Mouse (Mus musculus): Measurements from ENCODE around the gene Gm5726.
"Not testable (repeated sequence)": the region's sequence is repeated elsewhere in the genome, so short reads cannot be mapped to it uniquely, and the experiment has no call there.

Gm5726 gene

GRCm38 (mm10) chr7:20545657-20546056, at the start of gene Gm5726:
TSS of gene Gm5726 (minus strand) at chr7:20545757.
- DNase-seq (ENCODE audit: low spot score in 2 of 2), result not testable (repeated sequence)

- DNase-seq (ENCODE audit: low spot score in 2 of 2), result not testable (repeated sequence)
These were observed 30.6 kb upstream of the Gm5726 start, which contains the start of gene Gm4141 for GRCm38 (mm10) chr7:20576141-20576540. TSS of gene Gm4141 (minus strand) at chr7:20576241.

DNA sequence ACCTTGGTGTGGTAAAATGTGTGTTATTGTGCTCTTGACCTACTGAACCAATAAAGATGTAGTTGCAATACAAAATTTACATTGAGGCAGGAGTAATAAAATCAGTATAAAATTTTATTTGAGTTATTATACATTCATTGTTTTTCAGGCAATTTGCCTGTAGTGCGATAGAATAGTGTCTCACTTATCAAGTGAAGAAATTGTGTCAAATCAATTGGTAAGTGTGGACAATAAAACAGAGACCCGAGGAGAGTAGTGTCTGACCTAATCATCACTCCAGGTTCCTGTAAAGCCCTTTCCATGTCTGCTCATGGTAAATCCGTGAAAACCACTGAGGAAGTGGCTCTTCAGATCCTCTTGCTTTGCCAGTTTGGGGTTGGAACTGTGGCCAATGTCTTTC, 12.0 kb downstream of the Gm5726 start, which contains the start of gene Vmn1r104:
Gene Vmn1r104, plus strand, starts transcription at position 301 of the 400 bp plus-strand sequence.
- not testable (repeated sequence) for DNase-seq (ENCODE audit: low spot score in 2 of 2)

GRCm38 (mm10) chr7:20510434-20510833, 35.1 kb downstream of the Gm5726 start, which contains the start of gene Vmn1r103:
TSS of gene Vmn1r103 (minus strand) at chr7:20510534.
- not testable (repeated sequence) for DNase-seq (ENCODE audit: low spot score in 2 of 2)
